ENCODE assay signal across 7 mouse cellular contexts in genomic region chr12:85177740-85178239, GRCm38 (mm10). TPM values are rescaled to one million over a fixed set of nuclear protein-coding genes. Genes with fewer than 3 reads are reported as not detected.
DNase-seq lines count a peak whose midpoint lies in the region; ATAC-seq and TF ChIP-seq lines count a peak whose summit lies in the region.

Gene Pgf, minus strand, starts transcription at chr12:85177790.

- peak within 1 kb of the TSS; percentile 51 for H3K4me3 ChIP-seq in testis, adult 2 months (ENCODE audit: control insufficient read depth, low read depth, low read length)
- peak within 1 kb of the TSS; percentile 29 for H3K4me3 ChIP-seq in forebrain, embryonic 16.5 days (replicated peaks; ENCODE audit: low read length)
- H3K4me3 ChIP-seq in liver, embryonic 13.5 days (replicated peaks), result peak within 1 kb of the TSS; percentile 40
- peak within 1 kb of the TSS; percentile 46 for H3K4me3 ChIP-seq in stomach, embryonic 16.5 days (replicated peaks; ENCODE audit: low read length)

- peak within 1 kb of the TSS; percentile 45 for H3K9ac ChIP-seq in forebrain, embryonic 16.5 days (replicated peaks; ENCODE audit: low read depth, low read length)
- peak within 1 kb of the TSS; percentile 37; the same call in 1 of the 2 replicates for H3K9ac ChIP-seq in liver, embryonic 13.5 days
- peak within 1 kb of the TSS; percentile 69 for H3K9ac ChIP-seq in stomach, embryonic 16.5 days (ENCODE audit: low read length)

- no peaks in the 10 kb centered on the region for H3K27me3 ChIP-seq in testis, adult 2 months (ENCODE audit: control insufficient read depth, insufficient read depth, low read length)
- no peaks in the 10 kb centered on the region for H3K27me3 ChIP-seq in forebrain, embryonic 16.5 days (replicated peaks; ENCODE audit: control insufficient read depth, insufficient read depth, low read length)
- H3K27me3 ChIP-seq in liver, embryonic 13.5 days, result peaks cover 79% of the 10 kb centered on the region
- H3K27me3 ChIP-seq in stomach, embryonic 16.5 days (ENCODE audit: control insufficient read depth, insufficient read depth, low read length), result no peaks in the 10 kb centered on the region

- peaks cover 15% of the 10 kb centered on the region for H3K4me1 ChIP-seq in testis, adult 2 months (ENCODE audit: control insufficient read depth, insufficient read depth, low read length)
- peaks cover 49% of the 10 kb centered on the region for H3K4me1 ChIP-seq in forebrain, embryonic 16.5 days (replicated peaks; ENCODE audit: control insufficient read depth, insufficient read depth, low read length)
- H3K4me1 ChIP-seq in liver, embryonic 13.5 days (replicated peaks), result peaks cover 22% of the 10 kb centered on the region
- peaks cover 45% of the 10 kb centered on the region for H3K4me1 ChIP-seq in stomach, embryonic 16.5 days (ENCODE audit: control insufficient read depth, insufficient read depth, low read length)

- DNase-seq in testis, postnatal 14 days (ENCODE audit: low spot score), result no peak
- no peak for DNase-seq in liver, embryonic 13.5 days
- no peak for DNase-seq in cerebellum, adult 11-12 months
- DNase-seq in adrenal gland, postnatal 10 days, result no peak

- no peaks in the 10 kb centered on the region for H3K36me3 ChIP-seq in testis, adult 2 months (ENCODE audit: control insufficient read depth, insufficient read depth, low read length)
- H3K36me3 ChIP-seq in forebrain, embryonic 16.5 days (ENCODE audit: control insufficient read depth, insufficient read depth), result no peaks in the 10 kb centered on the region
- H3K36me3 ChIP-seq in liver, embryonic 13.5 days, result no peaks in the 10 kb centered on the region
- H3K36me3 ChIP-seq in stomach, embryonic 16.5 days (ENCODE audit: control insufficient read depth, insufficient read depth, low read length), result no peaks in the 10 kb centered on the region

- no peak for TF ChIP-seq POLR2A in testis, adult 2 months (IDR thresholded peaks at IDR 0.05; ENCODE audit: control insufficient read depth, low read depth, low read length)

- no peak for TF ChIP-seq CTCF in testis, adult 2 months (IDR thresholded peaks at IDR 0.05; ENCODE audit: control insufficient read depth, insufficient read depth, insufficient replicate concordance, low read depth, low read length)

- no peak for ATAC-seq in forebrain, embryonic 16.5 days
- no peak for ATAC-seq in liver, embryonic 13.5 days (ENCODE audit: low read depth)
- no peak for ATAC-seq in stomach, embryonic 16.5 days (ENCODE audit: insufficient read depth, low FRiP score)

- 77% methylated on average over 10 of the region's 10 CpGs for WGBS in forebrain, embryonic 16.5 days
- 51% methylated on average over 10 of the region's 10 CpGs for WGBS in liver, embryonic 13.5 days (ENCODE audit: insufficient replicate concordance)
- WGBS in stomach, embryonic 16.5 days, result 74% methylated on average over 10 of the region's 10 CpGs

- peak within 1 kb of the TSS; percentile 67 for H3K4me2 ChIP-seq in forebrain, embryonic 16.5 days (ENCODE audit: low read length)
- peak within 1 kb of the TSS; percentile 63 for H3K4me2 ChIP-seq in liver, embryonic 13.5 days
- H3K4me2 ChIP-seq in stomach, embryonic 16.5 days (ENCODE audit: low read depth, low read length), result peak within 1 kb of the TSS; percentile 85

- H3K27ac ChIP-seq in testis, adult 2 months (ENCODE audit: control insufficient read depth, insufficient read depth, low read depth, low read length), result no peak within 1 kb of the TSS
- H3K27ac ChIP-seq in forebrain, embryonic 16.5 days (ENCODE audit: low read length), result no peak within 1 kb of the TSS
- H3K27ac ChIP-seq in liver, embryonic 13.5 days, result no peak within 1 kb of the TSS
- no peak within 1 kb of the TSS for H3K27ac ChIP-seq in stomach, embryonic 16.5 days (ENCODE audit: low read length)

- no peaks in the 10 kb centered on the region for H3K9me3 ChIP-seq in forebrain, embryonic 16.5 days (ENCODE audit: control insufficient read depth, low read length)
- H3K9me3 ChIP-seq in liver, embryonic 13.5 days (replicated peaks), result no peaks in the 10 kb centered on the region
- H3K9me3 ChIP-seq in stomach, embryonic 16.5 days (replicated peaks; ENCODE audit: control insufficient read depth, low read length), result no peaks in the 10 kb centered on the region

RNA-seq across cellular contexts. Expression of gene Pgf, which starts in this region (rescaled TPM):
- polyA plus RNA-seq in testis, adult 2 months (2012; rRNA removed), result 2.3 and 3.6 TPM in 2 replicates
- 5.5 and 7.2 TPM in 2 replicates for polyA plus RNA-seq in forebrain, embryonic 16.5 days (2015; fragmentation: Nextera tagmentation; extraction: Ambion mirVana)
- polyA plus RNA-seq in liver, embryonic 13.5 days (2015; fragmentation: Nextera tagmentation; extraction: Ambion mirVana), result 0.50 and 0.60 TPM in 2 replicates
- polyA plus RNA-seq in stomach, embryonic 16.5 days (2015; fragmentation: Nextera tagmentation; extraction: Ambion mirVana), result 14.9 and 16.3 TPM in 2 replicates
- 1 to 10 TPM; 1.8 TPM for total RNA-seq in adrenal gland, postnatal 10 days (2021)
